Mouse (Mus musculus): Measurements from ENCODE around the gene Tmem213.

Gene Tmem213

DNA sequence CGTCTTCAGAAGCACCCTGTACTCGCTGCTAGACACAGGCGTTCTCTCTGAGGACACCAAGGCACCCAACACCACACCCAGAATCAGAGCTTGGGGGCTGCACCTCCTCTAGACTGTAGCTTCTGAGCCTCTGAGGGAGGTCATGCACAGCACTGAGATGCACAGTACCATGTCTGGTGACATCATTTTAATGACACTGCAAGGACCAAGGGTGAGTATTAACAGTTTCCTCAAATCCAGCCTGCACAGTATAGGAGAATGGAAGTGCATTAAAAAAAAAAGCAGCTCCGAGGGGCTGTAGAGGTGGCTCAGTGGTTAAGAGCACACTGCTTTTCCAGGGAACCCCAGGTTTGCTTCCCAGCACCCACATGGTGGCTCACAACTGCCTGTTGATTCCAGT lies 50.5 kb downstream of the Tmem213 start:
- DNase-seq: no peak

DNA sequence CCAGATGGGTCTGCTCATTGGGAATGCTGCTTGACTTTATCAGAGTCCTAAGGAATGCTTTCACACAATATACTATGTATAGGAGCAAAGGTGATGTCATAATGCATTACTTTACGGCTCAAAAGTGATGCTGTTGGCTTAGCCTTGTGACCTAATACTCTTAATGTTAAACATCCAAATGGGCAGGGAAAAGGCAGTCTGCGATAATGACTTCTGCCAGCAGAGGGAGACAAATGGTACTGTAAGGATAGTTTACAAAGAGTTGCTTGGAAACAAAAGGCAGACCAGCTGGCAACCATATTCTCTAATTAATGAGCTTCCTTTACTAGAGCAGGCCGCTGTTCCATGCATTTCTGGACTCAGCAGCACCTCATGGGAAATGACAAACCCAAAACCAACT lies 51.0 kb downstream of the Tmem213 start:
- DNase-seq: peak; percentile 93 to 96

DNA sequence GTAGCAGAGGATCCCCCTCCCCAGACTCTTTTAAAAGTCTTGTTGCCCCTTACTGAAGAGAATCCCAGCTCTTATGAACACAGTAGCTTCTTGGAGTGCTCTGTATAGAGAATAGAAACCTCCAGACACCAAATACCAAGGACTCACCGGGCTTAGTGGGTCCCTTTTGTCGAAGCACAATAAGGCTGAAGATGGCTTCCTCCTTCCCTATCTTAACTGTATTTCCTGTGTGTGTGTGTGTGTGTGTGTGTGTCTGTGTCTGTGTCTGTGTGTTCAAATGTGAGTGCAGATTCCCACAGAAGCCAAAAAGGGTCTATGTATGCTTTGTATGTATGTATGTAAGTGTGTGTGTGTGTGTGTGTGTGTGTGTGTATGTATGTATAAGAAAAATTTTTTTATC lies 51.5 kb downstream of the Tmem213 start:
- no peak for DNase-seq

DNA sequence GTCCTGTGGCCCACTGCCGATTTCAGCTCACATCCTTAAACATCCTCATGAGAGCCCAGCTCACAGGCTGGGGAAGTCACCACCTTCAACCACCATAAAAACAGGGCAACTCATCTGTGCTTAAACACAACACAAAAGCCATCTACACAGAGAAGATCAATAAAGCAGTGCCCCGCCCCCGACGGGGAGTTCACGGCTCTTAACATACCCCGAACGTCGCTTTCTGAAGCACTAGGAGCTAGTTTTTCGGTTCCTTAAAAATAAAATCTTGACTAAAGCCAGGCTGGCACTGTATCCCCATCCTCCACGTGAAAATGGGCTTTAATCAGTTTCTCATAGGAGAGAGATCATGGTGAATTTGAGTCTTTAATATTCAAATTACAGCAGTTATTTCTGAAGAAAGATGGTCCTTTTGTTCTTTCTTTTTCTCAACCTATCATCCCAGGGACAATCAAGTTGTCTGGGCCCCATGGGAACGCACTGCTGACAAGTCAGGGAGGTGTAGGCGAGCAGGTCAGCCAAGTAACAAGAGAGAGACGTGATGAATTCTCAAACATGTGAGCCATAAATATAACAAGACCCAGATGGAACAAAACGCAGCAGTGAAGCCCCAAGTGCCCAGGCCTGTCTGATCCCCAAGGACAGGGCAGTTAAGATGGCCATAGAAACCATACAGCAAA lies 53.9 kb downstream of the Tmem213 start:
- DNase-seq: no peak

DNA sequence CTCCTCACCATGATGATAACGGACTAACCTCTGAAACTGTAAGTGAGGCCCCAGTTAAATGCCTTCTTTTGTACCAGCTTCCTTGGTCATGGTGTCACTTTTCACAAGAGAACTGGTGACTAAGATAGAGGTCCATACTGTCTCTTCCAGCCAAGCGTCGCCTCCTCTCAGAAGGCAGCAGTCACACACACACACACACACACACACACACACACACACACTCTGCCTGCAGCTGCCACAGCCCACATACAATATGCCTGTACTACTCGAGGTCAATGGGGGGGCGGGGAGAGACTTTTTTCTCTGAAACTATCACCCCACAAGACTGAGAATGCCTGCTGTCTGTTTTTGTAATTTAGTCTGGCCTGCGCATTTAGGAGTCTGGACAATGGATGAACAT lies 55.6 kb downstream of the Tmem213 start:
- DNase-seq: no peak

DNA sequence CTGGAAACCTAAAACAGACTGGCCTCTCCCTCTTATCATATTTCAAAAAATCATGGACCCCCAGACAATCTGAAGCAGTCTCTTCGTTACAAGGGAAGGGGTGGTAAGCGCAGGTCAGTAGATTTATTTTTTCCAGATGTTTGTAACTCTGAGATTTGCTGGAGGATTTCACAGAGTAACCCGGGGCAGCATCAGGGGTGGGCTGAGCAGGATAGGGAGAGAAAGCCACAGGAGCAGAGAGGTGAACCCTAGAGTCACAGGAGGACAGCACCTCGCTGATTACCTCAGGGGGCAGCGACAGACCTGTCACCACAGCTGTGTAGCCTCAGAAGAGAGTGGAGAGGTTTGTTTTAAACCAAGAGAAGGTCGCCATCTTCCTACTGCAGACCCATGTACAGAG lies 56.3 kb downstream of the Tmem213 start:
- DNase-seq: no peak
